Mouse (Mus musculus): ENCODE measurements around the gene Kat6b. TPM values are rescaled to one million over a fixed set of nuclear protein-coding genes. Genes with fewer than 3 reads are reported as not detected.

The Kat6b gene
- polyA plus RNA-seq, 1 experiment from 2014 or later: 22.0 TPM

DNA sequence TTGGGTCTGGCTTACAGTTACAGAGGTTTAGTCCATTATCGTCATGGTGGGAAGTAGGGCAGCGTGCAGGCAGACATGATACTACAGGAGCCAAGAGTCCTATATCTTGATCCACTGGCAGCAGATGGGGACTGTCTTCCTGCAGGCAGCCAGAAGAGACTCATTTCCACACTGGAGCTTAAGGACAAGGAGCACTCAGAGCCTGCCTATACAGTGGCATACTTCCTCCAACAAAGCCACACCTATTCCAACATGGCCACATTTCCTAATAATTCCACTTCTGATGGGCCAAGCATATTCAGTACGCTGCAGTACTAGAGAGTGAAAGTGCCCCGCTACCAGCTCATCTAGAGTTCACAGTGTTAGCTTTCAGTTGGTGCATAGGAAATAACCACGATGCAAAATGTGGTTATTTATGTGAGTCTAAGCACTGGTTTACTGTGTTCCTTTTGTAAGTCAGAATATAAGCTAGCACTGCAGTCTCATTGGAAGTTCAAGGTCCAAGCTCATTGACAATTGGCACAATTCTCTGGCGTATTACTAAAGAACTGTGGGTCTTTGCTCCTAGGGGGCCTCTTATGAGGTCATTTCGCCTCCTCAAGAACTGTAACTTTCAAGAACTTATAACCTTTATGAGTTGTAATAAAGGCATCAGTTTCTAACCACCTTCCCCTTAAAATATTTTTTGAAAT lies 86.2 kb downstream of the Kat6b start:
- WGBS: 92% methylated on average over 7 of the region's 7 CpGs
- Histone ChIP-seq H3K36me3 (ENCODE audit: control insufficient read depth, insufficient read depth, low read length) (no peaks in the 10 kb centered on the region), H3K9me3 (ENCODE audit: control insufficient read depth, low read length) (no peaks in the 10 kb centered on the region), H3K27me3 (ENCODE audit: control insufficient read depth, insufficient read depth, low read length) (no peaks in the 10 kb centered on the region), H3K4me2 (replicated peaks; ENCODE audit: low read depth, low read length) (no peak overlapping the region), H3K9ac (ENCODE audit: low read depth, low read length) (no peak overlapping the region), H3K27ac (ENCODE audit: low read depth, low read length) (no peak overlapping the region), H3K4me3 (ENCODE audit: low read length) (no peak overlapping the region), H3K4me1 (ENCODE audit: control insufficient read depth, insufficient read depth, low read length) (peaks cover 6% of the 10 kb centered on the region; the same call in 1 of the 2 replicates)
- ATAC-seq (ENCODE audit: low FRiP score, low TSS enrichment): no peak

DNA sequence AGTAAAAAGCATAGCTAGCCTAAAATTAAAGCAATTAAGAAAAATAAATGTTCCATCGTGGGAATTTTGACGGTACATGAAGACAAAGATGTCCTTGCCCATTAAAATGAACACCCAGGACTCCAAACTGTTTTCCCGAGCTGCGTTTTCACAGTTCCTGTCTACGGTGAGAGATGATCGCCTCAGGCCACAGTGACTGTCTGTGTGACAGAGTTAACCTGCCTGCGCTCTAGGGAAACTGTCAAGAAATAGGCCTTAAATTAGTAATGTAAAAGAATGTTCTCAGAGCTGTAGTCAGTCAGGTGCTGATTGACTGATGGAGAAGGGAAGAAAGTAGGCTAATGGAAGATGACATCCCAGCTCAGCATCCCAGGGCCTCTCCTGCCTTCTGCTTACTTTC lies 87.6 kb downstream of the Kat6b start:
- no peaks in the 10 kb centered on the region for H3K9me3 ChIP-seq (ENCODE audit: control insufficient read depth, low read length)
- no peak for ATAC-seq (ENCODE audit: low FRiP score, low TSS enrichment)
- no peak overlapping the region for H3K27ac ChIP-seq (ENCODE audit: low read depth, low read length)
- 85% methylated on average over 7 of the region's 7 CpGs for WGBS
- H3K9ac ChIP-seq (ENCODE audit: low read depth, low read length): no peak overlapping the region
- H3K36me3 ChIP-seq (ENCODE audit: control insufficient read depth, insufficient read depth, low read length): no peaks in the 10 kb centered on the region
- no peaks in the 10 kb centered on the region for H3K27me3 ChIP-seq (ENCODE audit: control insufficient read depth, insufficient read depth, low read length)
- no peak overlapping the region for H3K4me2 ChIP-seq (replicated peaks; ENCODE audit: low read depth, low read length)
- peaks cover 4% of the 10 kb centered on the region; the same call in 1 of the 2 replicates for H3K4me1 ChIP-seq (ENCODE audit: control insufficient read depth, insufficient read depth, low read length)
- no peak overlapping the region for H3K4me3 ChIP-seq (ENCODE audit: low read length)

- no peak overlapping the region for H3K9ac ChIP-seq (ENCODE audit: low read depth, low read length)
- H3K36me3 ChIP-seq (ENCODE audit: control insufficient read depth, insufficient read depth, low read length): no peaks in the 10 kb centered on the region
- H3K27ac ChIP-seq (ENCODE audit: low read depth, low read length): no peak overlapping the region
- H3K4me3 ChIP-seq (ENCODE audit: low read length): no peak overlapping the region
- ATAC-seq (ENCODE audit: low FRiP score, low TSS enrichment): no peak
- WGBS: 86% methylated on average over 8 of the region's 8 CpGs
- no peak overlapping the region for H3K4me2 ChIP-seq (replicated peaks; ENCODE audit: low read depth, low read length)
- H3K27me3 ChIP-seq (ENCODE audit: control insufficient read depth, insufficient read depth, low read length): no peaks in the 10 kb centered on the region
- H3K9me3 ChIP-seq (ENCODE audit: control insufficient read depth, low read length): no peaks in the 10 kb centered on the region
- no peaks in the 10 kb centered on the region for H3K4me1 ChIP-seq (ENCODE audit: control insufficient read depth, insufficient read depth, low read length)
These were observed 93.6 kb downstream of the Kat6b start for GRCm38 (mm10) chr14:21574686-21575309.

GRCm38 (mm10) chr14:21576867-21577266 lies 95.6 kb downstream of the Kat6b start:
- no peak for ATAC-seq (ENCODE audit: low FRiP score, low TSS enrichment)
- H3K9ac ChIP-seq (ENCODE audit: low read depth, low read length): no peak overlapping the region

DNA sequence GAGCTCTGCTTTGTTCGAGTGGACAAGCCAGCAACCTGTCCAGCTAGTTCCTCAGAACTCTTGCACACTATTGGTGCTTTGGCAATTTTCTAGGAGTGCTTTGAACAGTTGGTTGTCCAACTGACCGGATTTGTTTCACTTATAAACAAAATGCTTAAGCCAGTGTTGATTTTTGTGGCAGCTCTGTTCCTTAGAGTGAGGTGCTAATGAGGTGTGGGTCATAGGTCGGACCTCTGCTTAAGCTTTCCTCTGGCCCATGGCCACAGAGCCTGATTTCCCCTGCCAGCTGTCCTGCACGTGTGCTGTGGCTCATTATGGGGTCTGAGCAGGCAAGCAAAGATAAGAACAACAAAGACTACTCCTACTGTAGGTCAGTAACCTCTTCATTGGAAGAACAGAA lies 100.0 kb downstream of the Kat6b start:
- H3K4me1 ChIP-seq (ENCODE audit: control insufficient read depth, insufficient read depth, low read length): peaks cover 13% of the 10 kb centered on the region
- H3K4me3 ChIP-seq (ENCODE audit: low read length): no peak overlapping the region
- no peaks in the 10 kb centered on the region for H3K9me3 ChIP-seq (ENCODE audit: control insufficient read depth, low read length)
- no peak overlapping the region for H3K27ac ChIP-seq (ENCODE audit: low read depth, low read length)
- no peak; the same call in 1 of the 2 replicates for ATAC-seq (ENCODE audit: low FRiP score, low TSS enrichment)
- no peak overlapping the region for H3K4me2 ChIP-seq (replicated peaks; ENCODE audit: low read depth, low read length)
- H3K36me3 ChIP-seq (ENCODE audit: control insufficient read depth, insufficient read depth, low read length): no peaks in the 10 kb centered on the region
- H3K9ac ChIP-seq (ENCODE audit: low read depth, low read length): no peak overlapping the region
- H3K27me3 ChIP-seq (ENCODE audit: control insufficient read depth, insufficient read depth, low read length): no peaks in the 10 kb centered on the region
- 12% methylated on average over 4 of the region's 4 CpGs for WGBS

More at GRCm38 (mm10) chr14:21576867-21577266, 95.6 kb downstream of the Kat6b start:
- H3K9me3 ChIP-seq (ENCODE audit: control insufficient read depth, low read length): no peaks in the 10 kb centered on the region
- H3K4me3 ChIP-seq (ENCODE audit: low read length): no peak overlapping the region
- H3K36me3 ChIP-seq (ENCODE audit: control insufficient read depth, insufficient read depth, low read length): no peaks in the 10 kb centered on the region
- peaks cover 6% of the 10 kb centered on the region; the same call in 1 of the 2 replicates for H3K4me1 ChIP-seq (ENCODE audit: control insufficient read depth, insufficient read depth, low read length)
- no peak overlapping the region for H3K27ac ChIP-seq (ENCODE audit: low read depth, low read length)
- 78% methylated on average over 8 of the region's 8 CpGs for WGBS
- H3K27me3 ChIP-seq (ENCODE audit: control insufficient read depth, insufficient read depth, low read length): no peaks in the 10 kb centered on the region
- H3K4me2 ChIP-seq (replicated peaks; ENCODE audit: low read depth, low read length): no peak overlapping the region

GRCm38 (mm10) chr14:21582301-21582700 lies 101.1 kb downstream of the Kat6b start:
- ATAC-seq (ENCODE audit: low FRiP score, low TSS enrichment): no peak
- Histone ChIP-seq H3K4me3 (ENCODE audit: low read length) (no peak overlapping the region), H3K27ac (ENCODE audit: low read depth, low read length) (no peak overlapping the region), H3K36me3 (ENCODE audit: control insufficient read depth, insufficient read depth, low read length) (no peaks in the 10 kb centered on the region), H3K4me1 (ENCODE audit: control insufficient read depth, insufficient read depth, low read length) (peaks cover 24% of the 10 kb centered on the region), H3K9me3 (ENCODE audit: control insufficient read depth, low read length) (no peaks in the 10 kb centered on the region), H3K4me2 (replicated peaks; ENCODE audit: low read depth, low read length) (no peak overlapping the region), H3K9ac (ENCODE audit: low read depth, low read length) (no peak overlapping the region), H3K27me3 (ENCODE audit: control insufficient read depth, insufficient read depth, low read length) (no peaks in the 10 kb centered on the region)
- 96% methylated on average over 3 of the region's 3 CpGs for WGBS

GRCm38 (mm10) chr14:21583051-21583450 lies 101.8 kb downstream of the Kat6b start:
- Histone ChIP-seq H3K36me3 (ENCODE audit: control insufficient read depth, insufficient read depth, low read length) (no peaks in the 10 kb centered on the region), H3K4me2 (replicated peaks; ENCODE audit: low read depth, low read length) (no peak overlapping the region), H3K9me3 (ENCODE audit: control insufficient read depth, low read length) (no peaks in the 10 kb centered on the region), H3K27ac (ENCODE audit: low read depth, low read length) (no peak overlapping the region), H3K9ac (ENCODE audit: low read depth, low read length) (no peak overlapping the region), H3K4me3 (ENCODE audit: low read length) (no peak overlapping the region), H3K27me3 (ENCODE audit: control insufficient read depth, insufficient read depth, low read length) (no peaks in the 10 kb centered on the region), H3K4me1 (ENCODE audit: control insufficient read depth, insufficient read depth, low read length) (peaks cover 30% of the 10 kb centered on the region)
- ATAC-seq (ENCODE audit: low FRiP score, low TSS enrichment): no peak
- WGBS: 85% methylated on average over 6 of the region's 6 CpGs

DNA sequence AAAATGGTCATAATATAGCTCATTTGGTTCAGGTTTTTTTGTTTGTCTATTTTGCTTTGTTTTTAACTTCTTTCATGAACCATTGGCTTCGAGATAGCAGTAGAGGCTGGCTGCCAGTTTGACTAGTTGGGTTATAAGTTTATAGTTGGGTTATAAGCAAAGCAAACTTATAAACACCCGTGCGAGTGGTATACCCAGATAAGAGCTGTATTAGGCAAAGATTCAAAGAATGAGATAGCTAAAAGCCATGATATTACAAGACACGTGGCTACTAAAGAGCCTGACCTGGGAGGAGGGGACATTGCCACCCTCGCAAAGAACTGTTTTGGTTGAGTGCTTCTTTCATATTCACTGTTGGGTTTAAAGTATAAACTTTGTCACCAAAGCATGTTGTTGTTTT lies 102.6 kb downstream of the Kat6b start:
- ATAC-seq (ENCODE audit: low FRiP score, low TSS enrichment): no peak
- Histone ChIP-seq H3K4me3 (ENCODE audit: low read length) (no peak overlapping the region), H3K4me1 (ENCODE audit: control insufficient read depth, insufficient read depth, low read length) (peaks cover 30% of the 10 kb centered on the region), H3K27ac (ENCODE audit: low read depth, low read length) (no peak overlapping the region), H3K9me3 (ENCODE audit: control insufficient read depth, low read length) (no peaks in the 10 kb centered on the region), H3K27me3 (ENCODE audit: control insufficient read depth, insufficient read depth, low read length) (no peaks in the 10 kb centered on the region), H3K4me2 (replicated peaks; ENCODE audit: low read depth, low read length) (no peak overlapping the region), H3K9ac (ENCODE audit: low read depth, low read length) (no peak overlapping the region), H3K36me3 (ENCODE audit: control insufficient read depth, insufficient read depth, low read length) (no peaks in the 10 kb centered on the region)
- 81% methylated on average over 5 of the region's 5 CpGs for WGBS

- Histone ChIP-seq H3K9ac (ENCODE audit: low read depth, low read length) (no peak overlapping the region), H3K9me3 (ENCODE audit: control insufficient read depth, low read length) (no peaks in the 10 kb centered on the region), H3K27ac (ENCODE audit: low read depth, low read length) (no peak overlapping the region), H3K4me1 (ENCODE audit: control insufficient read depth, insufficient read depth, low read length) (peaks cover 30% of the 10 kb centered on the region), H3K36me3 (ENCODE audit: control insufficient read depth, insufficient read depth, low read length) (no peaks in the 10 kb centered on the region), H3K4me2 (replicated peaks; ENCODE audit: low read depth, low read length) (no peak overlapping the region), H3K27me3 (ENCODE audit: control insufficient read depth, insufficient read depth, low read length) (no peaks in the 10 kb centered on the region), H3K4me3 (ENCODE audit: low read length) (no peak overlapping the region)
- no peak for ATAC-seq (ENCODE audit: low FRiP score, low TSS enrichment)
- 30% methylated on average over 6 of the region's 6 CpGs for WGBS
These were observed 103.4 kb downstream of the Kat6b start for GRCm38 (mm10) chr14:21584468-21585135.

Measured in kidney, embryonic 14.5 days (tissue).